Mouse (Mus musculus) MEL (cell line): ENCODE measurements around the gene 1520401A03Rik. TPM values are rescaled to one million over a fixed set of nuclear protein-coding genes. Genes with fewer than 3 reads are reported as not detected.

ENCODE experiments used
- DNase-seq: peaks from one replicate; pipeline ENCODE4 v3.0.0; 2011; ENCODE audit warnings: low read depth, low spot score
- H3K27ac ChIP-seq: 2 replicates; pipeline ENCODE4 v1.5.1; 2012; ENCODE audit warnings: low read depth, mild to moderate bottlenecking, control low read depth, low read length, moderate library complexity; ENCODE audit not compliant: control insufficient read depth
- H3K27me3 ChIP-seq, 2 experiments: fragments of 150-350 bp in 1 of 2; sonication (generic) in 1 of 2; 2 replicates each; pipeline ENCODE4 v1.6.1; 2012; ENCODE audit warnings: low read length in 2 of 2, mild to moderate bottlenecking in 2 of 2, improper control_type of control experiment in 1 of 2, moderate library complexity in 1 of 2; ENCODE audit not compliant: insufficient read depth in 2 of 2, control insufficient read depth in 1 of 2
- H3K36me3 ChIP-seq, 2 experiments: 2 replicates each; pipeline ENCODE4 v1.6.1; 2012 to 2014; ENCODE audit warnings: low read length in 2 of 2, improper control_type of control experiment in 1 of 2, inconsistent platforms in 1 of 2, mild to moderate bottlenecking in 1 of 2; ENCODE audit not compliant: insufficient read depth in 2 of 2, control insufficient read depth in 1 of 2
- H3K4me1 ChIP-seq, 2 experiments: fragments of 150-350 bp in 1 of 2; sonication (generic) in 1 of 2; 2 replicates each; pipeline ENCODE4 v1.6.1; 2012; ENCODE audit warnings: low read length in 2 of 2, improper control_type of control experiment in 1 of 2, mild to moderate bottlenecking in 1 of 2; ENCODE audit not compliant: insufficient read depth in 2 of 2, control insufficient read depth in 1 of 2
- H3K4me3 ChIP-seq, 2 experiments: fragments of 150-350 bp in 1 of 2; sonication (generic) in 1 of 2; 2 replicates each; pipeline ENCODE4 v1.5.1; 2012; ENCODE audit warnings: low read depth in 2 of 2, low read length in 2 of 2, mild to moderate bottlenecking in 2 of 2, moderate library complexity in 2 of 2, control low read depth in 1 of 2, improper control_type of control experiment in 1 of 2; ENCODE audit not compliant: control insufficient read depth in 1 of 2, insufficient read depth in 1 of 2
- H3K79me2 ChIP-seq: 2 replicates; pipeline ENCODE4 v1.6.1; 2012; ENCODE audit warnings: mild to moderate bottlenecking, low read length, moderate library complexity; ENCODE audit not compliant: control insufficient read depth, poor library complexity, insufficient read depth
- H3K9ac ChIP-seq: 2 replicates; pipeline ENCODE4 v1.6.1; 2012; ENCODE audit warnings: low read depth, mild to moderate bottlenecking, control low read depth, low read length, moderate library complexity; ENCODE audit not compliant: control insufficient read depth, poor library complexity, severe bottlenecking
- H3K9me3 ChIP-seq: fragments of 150-350 bp; sonication (generic); replicated peaks from 2 replicates; pipeline ENCODE4 v1.6.1; 2012; ENCODE audit warnings: mild to moderate bottlenecking, low read length, improper control_type of control experiment, moderate library complexity; ENCODE audit not compliant: insufficient read depth
- CHD2 ChIP-seq: IDR thresholded peaks from 2 replicates; pipeline ENCODE4 v1.6.1; 2011; ENCODE audit warnings: low read length, improper control_type of control experiment
- ELF1 ChIP-seq: IDR thresholded peaks from 2 replicates; pipeline ENCODE4 v1.6.1; 2014; ENCODE audit warnings: low read depth, mild to moderate bottlenecking, inconsistent platforms, low read length, improper control_type of control experiment, moderate library complexity
- EP300 ChIP-seq, 2 experiments: IDR thresholded peaks; 2 replicates each; pipeline ENCODE4 v1.6.1; 2011; ENCODE audit warnings: improper control_type of control experiment in 2 of 2, low read length in 2 of 2, low read depth in 1 of 2, mild to moderate bottlenecking in 1 of 2
- GATA1 ChIP-seq: IDR thresholded peaks from 2 replicates; pipeline ENCODE4 v1.6.1; 2011; ENCODE audit warnings: low read depth, low read length, improper control_type of control experiment
- JUND ChIP-seq: IDR thresholded peaks from 2 replicates; pipeline ENCODE4 v1.6.1; 2011; ENCODE audit warnings: low read depth, mild to moderate bottlenecking, improper control_type of control experiment, low read length
- MXI1 ChIP-seq: IDR thresholded peaks from 2 replicates; pipeline ENCODE4 v1.6.1; 2011; ENCODE audit warnings: mild to moderate bottlenecking, low read depth, low read length, improper control_type of control experiment
- MYB ChIP-seq: IDR thresholded peaks from 2 replicates; pipeline ENCODE4 v1.6.1; 2011; ENCODE audit warnings: mild to moderate bottlenecking, low read depth, low read length, improper control_type of control experiment
- NELFE ChIP-seq: IDR thresholded peaks from 2 replicates; pipeline ENCODE4 v1.6.1; 2011; ENCODE audit warnings: low read depth, low read length, improper control_type of control experiment
- NRF1 ChIP-seq: IDR thresholded peaks from 2 replicates; pipeline ENCODE4 v1.6.1; 2014; ENCODE audit warnings: low read depth, mild to moderate bottlenecking, inconsistent platforms, low read length, improper control_type of control experiment, moderate library complexity; ENCODE audit not compliant: poor library complexity, insufficient read depth, severe bottlenecking
- POLR2A ChIP-seq, 2 experiments: IDR thresholded peaks; 2 replicates each; pipeline ENCODE4 v1.6.1; 2011 to 2012; ENCODE audit warnings: low read length in 2 of 2, mild to moderate bottlenecking in 2 of 2, control low read depth in 1 of 2, improper control_type of control experiment in 1 of 2, low read depth in 1 of 2, moderate library complexity in 1 of 2; ENCODE audit not compliant: control insufficient read depth in 1 of 2, insufficient read depth in 1 of 2, poor library complexity in 1 of 2
- POLR2AphosphoS2 ChIP-seq: IDR thresholded peaks from 2 replicates; pipeline ENCODE4 v1.6.1; 2011; ENCODE audit warnings: low read length, improper control_type of control experiment
- RAD21 ChIP-seq: IDR thresholded peaks from 2 replicates; pipeline ENCODE4 v1.6.1; 2011; ENCODE audit warnings: mild to moderate bottlenecking, low read depth, low read length, improper control_type of control experiment
- SIN3A ChIP-seq: IDR thresholded peaks from 2 replicates; pipeline ENCODE4 v1.6.1; 2012; ENCODE audit warnings: low read length, improper control_type of control experiment, inconsistent platforms
- SMC3 ChIP-seq: IDR thresholded peaks from 2 replicates; pipeline ENCODE4 v1.6.1; 2011; ENCODE audit warnings: low read depth, low read length, improper control_type of control experiment
- USF2 ChIP-seq, 2 experiments: IDR thresholded peaks; 2 replicates each; pipeline ENCODE4 v1.6.1; 2011 to 2012; ENCODE audit warnings: improper control_type of control experiment in 2 of 2, low read length in 2 of 2, borderline replicate concordance in 1 of 2, inconsistent platforms in 1 of 2, low read depth in 1 of 2, mild to moderate bottlenecking in 1 of 2; ENCODE audit not compliant: insufficient read depth in 1 of 2
- ZC3H11A ChIP-seq: IDR thresholded peaks from 2 replicates; pipeline ENCODE4 v1.6.1; 2012; ENCODE audit warnings: low read depth, mild to moderate bottlenecking, inconsistent platforms, low read length, improper control_type of control experiment
- ZNF384 ChIP-seq: IDR thresholded peaks from 2 replicates; pipeline ENCODE4 v1.6.1; 2012; ENCODE audit warnings: low read depth, mild to moderate bottlenecking, inconsistent platforms, low read length, improper control_type of control experiment
- polyA plus RNA-seq, 2 experiments: library from polyadenylated mRNA; stranded (reverse) in 1 of 2; unstranded in 1 of 2; fragments of >175 nt in 1 of 2; fragments of >200 nt in 1 of 2; gene quantifications; 2 replicates each; pipeline versions ENCODE4 v1.2.1 to v1.2.4; 2012; ENCODE audit warnings: low replicate concordance in 2 of 2, low read depth in 1 of 2; ENCODE audit not compliant: insufficient read length in 2 of 2, insufficient read depth in 1 of 2, missing spikeins in 1 of 2
- total RNA-seq: library from RNA; depleted of rRNA; stranded (reverse); fragments of 300-350 nt; gene quantifications from 2 replicates; pipeline ENCODE4 v1.2.3, GENCODE M21; 2012

The 1520401A03Rik gene
- total and polyA plus RNA-seq, 3 experiments = not detected

DNA sequence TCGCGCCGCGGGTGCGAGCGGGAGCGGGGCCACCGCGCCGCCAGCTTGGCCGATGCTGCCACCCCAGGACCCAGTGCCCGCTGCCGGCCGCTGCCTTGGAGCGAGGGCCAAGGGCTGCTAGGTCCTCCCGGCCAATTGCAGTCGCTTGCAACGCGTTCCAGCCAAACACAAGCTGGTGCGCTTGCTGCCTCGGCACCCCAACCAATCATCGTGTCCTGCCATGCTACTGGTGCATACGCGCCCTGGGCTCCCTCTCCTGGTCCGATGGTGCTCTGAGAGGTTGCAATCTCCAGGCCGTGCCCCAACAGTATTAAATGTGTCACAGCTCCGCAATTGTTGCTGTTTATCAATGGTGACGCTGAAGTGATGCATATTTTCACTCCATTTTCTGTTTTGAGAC lies 22.5 kb downstream of the 1520401A03Rik start (continued):
- no peak for TF ChIP-seq POLR2AphosphoS2
- no peak for TF ChIP-seq JUND
- TF ChIP-seq NELFE = peak; percentile 27; the same call in 1 of the 2 replicates

DNA sequence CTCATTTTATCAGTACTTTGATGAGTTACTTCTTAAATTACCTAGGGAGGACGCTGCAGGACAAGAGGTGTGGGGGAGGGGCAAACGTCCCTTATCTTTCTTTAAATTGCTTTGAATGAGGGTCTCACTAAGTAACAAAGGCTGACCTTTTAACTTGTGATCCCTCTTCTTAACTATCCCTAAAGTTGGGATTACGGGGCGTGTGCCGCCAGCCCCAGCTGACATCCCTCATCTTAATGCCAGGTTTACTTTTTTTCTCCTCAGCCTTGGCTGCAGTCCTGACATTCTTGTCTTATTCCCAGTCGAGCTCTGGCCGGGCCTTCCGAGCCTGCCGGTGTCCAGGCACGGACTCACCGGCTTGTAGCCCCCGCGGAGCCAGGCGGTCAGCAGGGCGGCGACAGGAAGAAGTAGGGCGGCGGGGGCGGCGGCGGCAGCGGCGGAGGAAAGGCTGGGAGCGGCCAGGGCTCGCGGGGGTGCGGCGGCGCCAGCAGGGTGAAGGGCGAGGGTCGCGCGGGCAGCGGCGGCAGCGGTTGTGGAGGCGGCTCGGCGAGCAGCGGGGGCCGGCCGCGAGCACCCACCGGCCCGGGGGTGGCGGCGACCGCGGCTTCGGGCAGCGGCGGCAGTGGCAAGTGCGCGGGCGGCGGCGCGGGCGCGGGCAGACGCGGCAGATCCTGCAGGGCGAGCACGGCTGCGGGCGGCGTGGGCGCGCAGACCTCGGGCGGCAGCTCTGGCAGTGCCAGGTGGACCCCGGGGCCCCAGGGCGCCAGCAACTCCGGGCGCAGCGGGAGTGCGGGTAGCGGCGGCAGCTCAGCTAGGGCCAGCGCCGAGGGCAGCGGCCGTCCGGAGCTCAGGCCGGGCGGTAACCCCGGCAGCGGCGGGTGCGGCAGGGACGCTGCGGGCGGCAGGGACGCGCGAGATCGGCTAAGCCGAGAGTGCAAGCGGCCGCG lies 23.2 kb downstream of the 1520401A03Rik start:
- Histone ChIP-seq H3K4me1 (no peaks in the 10 kb centered on the region), H3K79me2 (no peaks in the 10 kb centered on the region; the same call in 1 of the 2 replicates), H3K27ac (no peak overlapping the region), H3K9me3 (no peaks in the 10 kb centered on the region)
- peak; percentile 40 for DNase-seq
- no peak; the same call in 1 of the 2 replicates for TF ChIP-seq SIN3A
- no peak for TF ChIP-seq ZC3H11A
- 0 out of 2 replicates have a peak, but pooled peaks have one; percentile 13 for TF ChIP-seq CHD2
- TF ChIP-seq, all 39 proteins: peak for 1
- peaks cover 0 to 2% of the 10 kb centered on the region in 2 experiments; a peak in 1 of 4 replicates for H3K36me3 ChIP-seq
- peaks cover 0 to 2% of the 10 kb centered on the region in 2 experiments; a peak in 1 of 4 replicates for H3K27me3 ChIP-seq
- H3K4me3 ChIP-seq = peak overlapping the region; percentile 59 to 67
- H3K9ac ChIP-seq = peak overlapping the region; percentile 76

DNA sequence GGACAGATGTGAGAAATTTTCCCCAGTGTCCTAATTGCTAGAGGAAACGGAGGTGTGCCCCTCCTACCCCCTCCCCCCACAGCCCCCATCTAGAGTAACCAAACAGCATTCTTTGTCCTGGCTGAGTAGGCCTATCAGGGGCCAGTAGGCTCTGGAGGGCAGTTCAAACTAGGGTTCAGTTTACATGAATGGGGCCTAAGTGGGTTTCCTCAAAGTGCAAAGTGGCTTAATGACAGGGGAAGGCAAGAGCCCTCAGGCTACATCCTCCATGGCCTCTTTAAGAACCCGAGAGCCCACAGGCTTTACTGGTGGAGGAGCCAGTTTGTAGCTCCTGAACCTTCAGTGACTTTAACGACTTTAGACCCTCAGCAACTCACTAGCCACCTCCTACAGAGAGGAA lies 26.8 kb downstream of the 1520401A03Rik start:
- Histone ChIP-seq H3K9ac (no peak overlapping the region), H3K4me1 (peaks cover 5 to 7% of the 10 kb centered on the region in 2 experiments; a peak in 3 of 4 replicates), H3K79me2 (no peaks in the 10 kb centered on the region; the same call in 1 of the 2 replicates), H3K4me3 (no peak overlapping the region), H3K36me3 (peaks cover 0 to 2% of the 10 kb centered on the region in 2 experiments; a peak in 2 of 4 replicates), H3K9me3 (no peaks in the 10 kb centered on the region), H3K27ac (no peak overlapping the region), H3K27me3 (no peaks in the 10 kb centered on the region)
- no peak for DNase-seq
- TF ChIP-seq ZC3H11A (no peak), ELF1 (no peak), SMC3 (no peak), GATA1 (no peak), POLR2A (IDR thresholded peaks at IDR 0.05; ENCODE audit: control insufficient read depth in 1 of 2, insufficient read depth in 1 of 2, low read depth in 1 of 2, low read length in 2 of 2, poor library complexity in 1 of 2) (no peak), RAD21 (no peak), USF2 (IDR thresholded peaks at IDR 0.05; ENCODE audit: borderline replicate concordance in 1 of 2, insufficient read depth in 1 of 2, low read depth in 1 of 2, low read length in 2 of 2) (no peak), ZNF384 (no peak), MYB (no peak), EP300 (IDR thresholded peaks at IDR 0.05; ENCODE audit: low read depth in 1 of 2, low read length in 2 of 2) (no peak), NRF1 (no peak), POLR2AphosphoS2 (no peak), MXI1 (no peak)
